Mouse (Mus musculus) lung, postnatal 0 days (tissue): ENCODE data around the gene Plppr3.

Experiments
- CTCF ChIP-seq: IDR thresholded peaks from 2 replicates; pipeline ENCODE4 v1.5.1; 2016; ENCODE audit warnings: antibody characterized with exemption, mild to moderate bottlenecking
- EP300 ChIP-seq: IDR thresholded peaks from 2 replicates; pipeline ENCODE4 v1.6.1; 2016; ENCODE audit warnings: antibody characterized with exemption, mild to moderate bottlenecking, control low read depth

- TF ChIP-seq EP300 = no peak
- no peak for TF ChIP-seq CTCF
Measured at GRCm38 (mm10) chr10:79907415-79907814, 33.0 kb upstream of the Plppr3 start.
